Mouse (Mus musculus): ENCODE measurements at regions not wholly inside any gene's neighbourhood (a gene's known extent, or its start where the extent isn't known, plus 50 kb on each side); places are given as distances from the start of the nearest gene placed in this dataset.
A peak's percentile ranks its signal among the peaks of the same experiment; 100 is the strongest.

DNA sequence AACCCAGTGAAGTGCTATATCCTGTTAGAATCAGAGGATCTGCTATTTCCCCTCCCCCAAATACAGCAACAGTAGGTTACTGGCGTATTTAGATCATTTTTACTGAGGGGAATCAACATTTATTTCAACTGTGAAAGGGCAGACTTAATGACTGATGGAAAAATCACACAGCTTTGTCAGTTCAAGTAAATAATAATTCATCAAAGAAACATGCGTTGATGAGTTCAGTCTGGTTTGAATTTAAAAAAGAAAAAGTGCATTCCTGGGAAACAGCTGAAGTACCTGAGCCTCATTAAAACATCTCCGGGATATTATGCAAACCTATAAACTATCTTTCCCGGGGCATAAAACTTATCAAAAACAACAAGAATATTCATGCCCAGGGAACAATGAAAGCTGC is 497.7 kb upstream of the Marcks start:
- ATAC-seq: no peak
- no peaks in the 10 kb centered on the region for H3K27me3 ChIP-seq (replicated peaks; ENCODE audit: control insufficient read depth, insufficient read depth, low read length)
- no peaks in the 10 kb centered on the region for H3K4me1 ChIP-seq (ENCODE audit: control insufficient read depth, insufficient read depth, low read depth, low read length)
- WGBS: 78% methylated on average over 4 of the region's 4 CpGs
- no peak overlapping the region for H3K9ac ChIP-seq (ENCODE audit: low read depth, low read length)
- no peaks in the 10 kb centered on the region for H3K9me3 ChIP-seq (ENCODE audit: control insufficient read depth, low read length)
- no peak overlapping the region for H3K4me2 ChIP-seq (ENCODE audit: low read length)
- no peaks in the 10 kb centered on the region for H3K36me3 ChIP-seq (ENCODE audit: control insufficient read depth, insufficient read depth, low read length)
- no peak overlapping the region for H3K4me3 ChIP-seq (ENCODE audit: low read length)
- no peak overlapping the region for H3K27ac ChIP-seq (ENCODE audit: low read depth, low read length)

DNA sequence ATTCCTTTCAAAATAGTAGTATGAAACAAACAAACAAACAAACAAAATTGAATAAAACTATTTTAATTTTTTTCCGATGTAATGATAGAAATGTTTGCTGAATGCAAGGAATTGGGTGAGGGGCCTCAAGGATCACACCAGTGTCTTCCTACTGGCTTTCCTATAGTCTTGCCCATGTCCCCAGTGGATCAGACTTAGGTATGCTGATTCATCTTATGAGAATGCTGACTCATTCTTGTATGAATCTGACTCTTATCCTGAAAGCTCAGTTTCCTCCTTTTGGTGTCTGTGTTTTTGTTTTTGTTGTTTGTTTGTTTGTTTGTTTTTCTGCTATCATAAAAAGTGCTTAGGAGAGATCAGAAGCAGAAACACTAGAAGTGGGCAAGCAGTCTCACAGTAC is 491.7 kb upstream of the Marcks start:
- no peaks in the 10 kb centered on the region for H3K9me3 ChIP-seq (ENCODE audit: control insufficient read depth, low read length)
- H3K27ac ChIP-seq (ENCODE audit: low read depth, low read length): no peak overlapping the region
- H3K4me1 ChIP-seq (ENCODE audit: control insufficient read depth, insufficient read depth, low read depth, low read length): no peaks in the 10 kb centered on the region
- no peak overlapping the region for H3K4me2 ChIP-seq (ENCODE audit: low read length)
- H3K4me3 ChIP-seq (ENCODE audit: low read length): no peak overlapping the region
- no peak for ATAC-seq
- no peaks in the 10 kb centered on the region for H3K27me3 ChIP-seq (replicated peaks; ENCODE audit: control insufficient read depth, insufficient read depth, low read length)
- H3K9ac ChIP-seq (ENCODE audit: low read depth, low read length): no peak overlapping the region
- H3K36me3 ChIP-seq (ENCODE audit: control insufficient read depth, insufficient read depth, low read length): no peaks in the 10 kb centered on the region
- 95% methylated on average over 1 of the region's 1 CpGs for WGBS

DNA sequence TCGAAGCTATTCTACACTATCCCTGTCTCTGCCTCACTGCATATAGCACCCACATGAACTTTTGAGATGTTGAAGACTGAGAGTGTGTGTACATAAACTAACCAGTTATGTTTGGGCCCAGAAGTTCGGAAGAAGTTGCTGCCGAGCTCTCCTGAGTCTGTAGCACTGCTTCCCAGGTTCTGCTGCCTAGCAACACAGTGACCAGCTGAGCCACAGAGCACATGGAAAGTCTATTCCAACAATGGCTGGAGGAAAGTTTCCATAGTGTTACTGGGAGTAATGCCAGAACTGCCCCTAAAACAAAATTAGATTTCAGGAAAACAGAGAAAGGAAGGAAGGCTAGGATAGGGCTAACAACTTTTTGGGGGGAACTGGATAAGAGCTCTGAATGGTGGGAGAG is 489.2 kb upstream of the Marcks start:
- no peaks in the 10 kb centered on the region for H3K9me3 ChIP-seq (ENCODE audit: control insufficient read depth, low read length)
- no peaks in the 10 kb centered on the region for H3K36me3 ChIP-seq (ENCODE audit: control insufficient read depth, insufficient read depth, low read length)
- ATAC-seq: peak; percentile 42; the same call in 1 of the 2 replicates
- H3K4me3 ChIP-seq (ENCODE audit: low read length): no peak overlapping the region
- 57% methylated on average over 3 of the region's 3 CpGs for WGBS
- H3K4me1 ChIP-seq (ENCODE audit: control insufficient read depth, insufficient read depth, low read depth, low read length): no peaks in the 10 kb centered on the region
- H3K27ac ChIP-seq (ENCODE audit: low read depth, low read length): no peak overlapping the region
- H3K4me2 ChIP-seq (ENCODE audit: low read length): no peak overlapping the region
- no peak overlapping the region for H3K9ac ChIP-seq (ENCODE audit: low read depth, low read length)
- H3K27me3 ChIP-seq (replicated peaks; ENCODE audit: control insufficient read depth, insufficient read depth, low read length): no peaks in the 10 kb centered on the region

DNA sequence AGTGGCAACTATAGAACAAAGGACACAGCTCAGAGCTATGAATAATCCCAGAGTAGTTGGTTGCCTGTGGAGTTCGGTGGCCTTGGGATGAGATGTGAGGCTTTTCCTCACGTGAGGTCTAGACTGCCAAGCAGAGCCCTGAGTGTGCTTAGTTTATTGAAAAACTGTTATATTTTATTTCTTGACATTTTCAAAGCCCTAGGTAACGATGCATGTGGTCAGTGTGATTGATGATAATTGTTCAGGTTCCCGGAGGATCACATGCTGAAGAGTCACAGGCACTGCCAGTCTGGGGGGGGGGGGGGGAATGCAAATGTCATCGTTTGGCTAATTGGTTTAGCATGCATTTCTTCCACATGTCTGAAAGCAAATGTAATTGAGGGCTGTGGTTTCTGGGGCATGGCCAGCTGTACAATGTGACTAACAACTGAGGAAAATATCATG is 488.1 kb upstream of the Marcks start:
- 17% methylated on average over 5 of the region's 5 CpGs for WGBS
- no peaks in the 10 kb centered on the region for H3K36me3 ChIP-seq (ENCODE audit: control insufficient read depth, insufficient read depth, low read length)
- no peak overlapping the region for H3K4me3 ChIP-seq (ENCODE audit: low read length)
- H3K27ac ChIP-seq (ENCODE audit: low read depth, low read length): no peak overlapping the region
- no peak overlapping the region for H3K4me2 ChIP-seq (ENCODE audit: low read length)
- H3K9ac ChIP-seq (ENCODE audit: low read depth, low read length): no peak overlapping the region
- ATAC-seq: peak; percentile 75
- no peaks in the 10 kb centered on the region for H3K9me3 ChIP-seq (ENCODE audit: control insufficient read depth, low read length)
- no peaks in the 10 kb centered on the region for H3K4me1 ChIP-seq (ENCODE audit: control insufficient read depth, insufficient read depth, low read depth, low read length)
- H3K27me3 ChIP-seq (replicated peaks; ENCODE audit: control insufficient read depth, insufficient read depth, low read length): no peaks in the 10 kb centered on the region

DNA sequence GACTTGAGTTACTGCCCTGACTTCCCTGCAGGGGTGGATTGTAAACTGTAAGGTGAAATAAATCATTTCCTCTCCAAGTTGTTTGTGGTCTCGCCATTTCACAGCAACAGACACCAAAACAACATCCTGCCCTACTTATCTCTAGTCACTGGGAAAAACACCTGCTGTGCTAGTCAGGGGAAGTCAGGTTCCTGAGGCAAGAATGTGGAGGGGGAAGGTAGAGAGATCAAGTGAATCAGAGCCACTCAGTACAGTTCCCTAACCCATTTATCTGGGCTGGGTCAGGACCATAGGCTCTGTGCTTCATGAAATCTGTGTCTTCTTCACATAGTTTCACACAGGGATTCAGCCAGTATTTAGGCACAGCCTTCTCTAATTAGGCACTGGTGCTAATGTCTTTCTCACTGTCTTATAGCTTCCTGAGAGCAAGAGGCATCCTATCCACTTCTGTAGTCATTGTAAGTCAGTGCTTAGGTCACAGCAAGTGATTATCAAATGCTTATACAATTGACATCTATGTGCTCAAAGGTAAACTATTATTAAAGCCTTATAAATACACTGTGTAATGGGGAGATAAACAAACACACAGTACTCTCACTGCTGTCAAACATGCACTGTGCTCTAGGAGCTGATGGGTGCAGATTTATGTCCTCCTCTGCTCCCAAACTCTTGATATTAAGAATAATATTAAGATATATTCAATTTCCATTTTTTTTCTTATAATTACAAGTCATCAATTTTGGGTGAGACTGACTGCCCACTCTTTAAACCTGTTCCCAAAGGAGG is 487.4 kb upstream of the Marcks start:
- Histone ChIP-seq H3K4me3 (ENCODE audit: low read length) (no peak overlapping the region), H3K27ac (ENCODE audit: low read depth, low read length) (no peak overlapping the region), H3K9ac (ENCODE audit: low read depth, low read length) (no peak overlapping the region), H3K4me2 (ENCODE audit: low read length) (no peak overlapping the region), H3K36me3 (ENCODE audit: control insufficient read depth, insufficient read depth, low read length) (no peaks in the 10 kb centered on the region), H3K4me1 (ENCODE audit: control insufficient read depth, insufficient read depth, low read depth, low read length) (no peaks in the 10 kb centered on the region), H3K9me3 (ENCODE audit: control insufficient read depth, low read length) (no peaks in the 10 kb centered on the region), H3K27me3 (replicated peaks; ENCODE audit: control insufficient read depth, insufficient read depth, low read length) (no peaks in the 10 kb centered on the region)
- no peak for ATAC-seq
- WGBS: 44% methylated on average over 1 of the region's 1 CpGs

DNA sequence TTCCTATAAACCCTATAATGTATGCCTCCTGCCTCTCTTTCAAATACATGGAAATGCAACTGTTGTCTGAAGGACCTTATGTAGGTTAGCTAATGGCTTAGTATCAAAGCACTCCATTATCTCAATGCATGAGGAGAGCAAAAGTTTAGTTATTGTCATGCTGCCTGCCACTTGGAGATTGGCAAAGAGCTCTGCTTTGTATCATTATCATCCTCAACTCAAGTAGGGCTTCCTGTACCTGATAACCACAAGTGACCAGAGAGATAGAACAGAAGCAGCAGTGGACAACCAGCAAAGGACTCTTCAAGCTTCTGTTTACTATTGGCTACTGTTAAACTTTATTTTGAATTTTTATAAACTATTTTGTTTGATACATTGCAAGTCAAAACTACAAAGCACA is 484.3 kb upstream of the Marcks start:
- no peak for ATAC-seq
- Histone ChIP-seq H3K9ac (ENCODE audit: low read depth, low read length) (no peak overlapping the region), H3K9me3 (ENCODE audit: control insufficient read depth, low read length) (no peaks in the 10 kb centered on the region), H3K27me3 (replicated peaks; ENCODE audit: control insufficient read depth, insufficient read depth, low read length) (no peaks in the 10 kb centered on the region), H3K36me3 (ENCODE audit: control insufficient read depth, insufficient read depth, low read length) (no peaks in the 10 kb centered on the region), H3K4me1 (ENCODE audit: control insufficient read depth, insufficient read depth, low read depth, low read length) (no peaks in the 10 kb centered on the region), H3K27ac (ENCODE audit: low read depth, low read length) (no peak overlapping the region), H3K4me2 (ENCODE audit: low read length) (no peak overlapping the region), H3K4me3 (ENCODE audit: low read length) (no peak overlapping the region)

DNA sequence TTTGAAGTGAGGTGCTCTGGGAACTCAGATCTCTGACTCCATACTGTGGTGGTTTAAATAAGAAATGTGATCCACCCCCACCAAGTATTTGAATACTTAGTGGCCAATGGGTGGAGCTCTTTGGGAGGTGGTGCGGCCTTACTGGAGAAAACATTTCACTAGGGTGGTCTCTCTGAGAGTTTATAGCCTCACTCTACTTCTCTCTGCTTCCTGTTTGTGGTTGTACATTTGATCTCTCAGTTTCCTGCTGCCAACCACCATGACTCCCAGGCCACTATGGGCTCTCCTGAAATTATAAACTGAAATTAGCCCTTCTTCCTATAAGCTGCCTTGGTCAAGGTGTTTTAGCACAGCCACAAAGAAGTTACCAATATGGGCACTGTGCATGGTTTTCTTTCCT is 479.9 kb upstream of the Marcks start:
- WGBS: 85% methylated on average over 1 of the region's 1 CpGs
- H3K27me3 ChIP-seq (replicated peaks; ENCODE audit: control insufficient read depth, insufficient read depth, low read length): no peaks in the 10 kb centered on the region
- no peak overlapping the region for H3K4me3 ChIP-seq (ENCODE audit: low read length)
- no peaks in the 10 kb centered on the region for H3K4me1 ChIP-seq (ENCODE audit: control insufficient read depth, insufficient read depth, low read depth, low read length)
- no peaks in the 10 kb centered on the region for H3K36me3 ChIP-seq (ENCODE audit: control insufficient read depth, insufficient read depth, low read length)
- H3K4me2 ChIP-seq (ENCODE audit: low read length): no peak overlapping the region
- H3K27ac ChIP-seq (ENCODE audit: low read depth, low read length): no peak overlapping the region
- H3K9ac ChIP-seq (ENCODE audit: low read depth, low read length): no peak overlapping the region
- no peaks in the 10 kb centered on the region for H3K9me3 ChIP-seq (ENCODE audit: control insufficient read depth, low read length)
- ATAC-seq: no peak

DNA sequence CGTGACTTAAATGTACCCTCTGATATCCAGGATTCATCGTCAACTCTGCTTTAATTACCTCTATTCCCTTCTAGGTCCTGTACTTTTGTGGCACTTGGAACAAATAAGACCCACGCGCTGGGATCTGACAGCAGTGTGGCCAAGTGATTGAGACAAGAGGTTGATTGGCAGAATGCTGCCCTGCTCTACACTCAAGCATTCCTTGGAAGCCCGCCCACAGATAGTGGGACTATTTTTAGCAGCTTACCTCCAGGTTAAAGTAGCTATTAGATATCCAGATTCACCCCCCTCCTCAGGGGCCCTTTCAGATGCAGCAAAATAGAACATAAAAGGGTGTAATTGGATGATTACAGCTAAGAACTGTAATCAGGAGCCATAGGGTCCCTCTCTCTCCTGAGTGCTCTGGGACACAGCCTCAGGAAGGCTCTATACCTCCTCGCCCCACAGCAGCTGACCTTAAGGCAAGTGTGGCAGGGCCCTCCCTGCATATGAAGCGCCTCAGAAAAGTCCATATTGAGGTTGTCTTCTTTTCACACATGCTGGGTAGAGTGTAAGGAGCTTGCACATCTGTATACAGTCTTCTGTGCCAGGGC is 479.1 kb upstream of the Marcks start:
- Histone ChIP-seq H3K9ac (ENCODE audit: low read depth, low read length) (no peak overlapping the region), H3K4me3 (ENCODE audit: low read length) (no peak overlapping the region), H3K36me3 (ENCODE audit: control insufficient read depth, insufficient read depth, low read length) (no peaks in the 10 kb centered on the region), H3K27ac (ENCODE audit: low read depth, low read length) (no peak overlapping the region), H3K9me3 (ENCODE audit: control insufficient read depth, low read length) (no peaks in the 10 kb centered on the region), H3K27me3 (replicated peaks; ENCODE audit: control insufficient read depth, insufficient read depth, low read length) (no peaks in the 10 kb centered on the region), H3K4me1 (ENCODE audit: control insufficient read depth, insufficient read depth, low read depth, low read length) (no peaks in the 10 kb centered on the region), H3K4me2 (ENCODE audit: low read length) (no peak overlapping the region)
- WGBS: 77% methylated on average over 7 of the region's 7 CpGs
- ATAC-seq: no peak

DNA sequence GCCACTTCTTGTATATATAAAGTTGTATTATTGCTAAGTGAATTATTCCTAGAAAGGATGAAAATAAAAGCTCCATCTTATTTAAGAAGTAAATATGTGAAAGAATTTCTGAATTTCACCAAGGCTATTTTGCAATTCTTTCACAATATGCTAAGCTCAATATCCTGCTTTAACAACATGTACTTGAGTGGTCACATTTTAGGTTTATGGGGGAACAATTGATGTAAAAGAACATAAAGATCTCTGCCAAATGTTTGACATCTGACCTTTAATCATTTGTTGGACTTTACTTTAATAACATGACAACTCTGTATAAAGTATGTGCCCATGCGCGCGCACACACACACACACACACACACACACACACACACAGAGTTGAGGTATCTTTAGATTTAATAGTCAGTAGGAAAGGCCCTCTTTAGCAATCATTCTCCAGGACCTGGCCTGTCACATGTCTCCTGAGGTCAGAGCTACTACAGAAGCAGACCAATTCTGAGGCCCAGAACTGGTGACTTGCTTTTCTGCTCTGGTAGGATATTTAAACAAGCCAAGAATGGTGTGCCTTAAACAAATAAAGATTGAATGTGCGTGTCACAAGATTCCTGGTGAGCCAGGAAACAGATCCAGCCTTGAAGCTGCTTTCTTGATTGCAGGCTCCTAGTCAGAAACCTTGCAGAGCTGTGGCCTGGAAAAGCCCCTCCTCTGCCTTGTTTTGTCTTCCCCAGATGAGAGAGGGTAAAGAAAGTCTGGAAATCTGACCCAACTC is 477.4 kb upstream of the Marcks start:
- Histone ChIP-seq H3K27me3 (replicated peaks; ENCODE audit: control insufficient read depth, insufficient read depth, low read length) (no peaks in the 10 kb centered on the region), H3K4me1 (ENCODE audit: control insufficient read depth, insufficient read depth, low read depth, low read length) (no peaks in the 10 kb centered on the region), H3K4me2 (ENCODE audit: low read length) (no peak overlapping the region), H3K4me3 (ENCODE audit: low read length) (no peak overlapping the region), H3K9ac (ENCODE audit: low read depth, low read length) (no peak overlapping the region), H3K27ac (ENCODE audit: low read depth, low read length) (no peak overlapping the region), H3K9me3 (ENCODE audit: control insufficient read depth, low read length) (no peaks in the 10 kb centered on the region), H3K36me3 (ENCODE audit: control insufficient read depth, insufficient read depth, low read length) (no peaks in the 10 kb centered on the region)
- ATAC-seq: no peak
- WGBS: 58% methylated on average over 4 of the region's 4 CpGs
